Mouse (Mus musculus) large intestine, adult 2 months (tissue): ENCODE results near the gene Mroh9. TPM values are rescaled to one million over a fixed set of nuclear protein-coding genes. Genes with fewer than 3 reads are reported as not detected.

Experiments
- DNase-seq: peaks from one replicate; pipeline ENCODE4 v3.0.0-alpha.2; 2012; ENCODE audit warnings: low read depth, low spot score
- WGBS: fragments of 180-500 bp; shearing (Covaris S2); methylation state at CpG from one replicate; pipeline ENCODE4 v1.1.7; 2018; 5-methylcytosine and 5-hydroxymethylcytosine counted together
- polyA plus RNA-seq: library from polyadenylated mRNA; depleted of rRNA; stranded (reverse); fragments of >200 nt; gene quantifications from 2 replicates; pipeline ENCODE4 v1.2.3, GENCODE M21; 2012; rRNA removed

Gene Mroh9
- polyA plus RNA-seq: not detected in 2 replicates

DNA sequence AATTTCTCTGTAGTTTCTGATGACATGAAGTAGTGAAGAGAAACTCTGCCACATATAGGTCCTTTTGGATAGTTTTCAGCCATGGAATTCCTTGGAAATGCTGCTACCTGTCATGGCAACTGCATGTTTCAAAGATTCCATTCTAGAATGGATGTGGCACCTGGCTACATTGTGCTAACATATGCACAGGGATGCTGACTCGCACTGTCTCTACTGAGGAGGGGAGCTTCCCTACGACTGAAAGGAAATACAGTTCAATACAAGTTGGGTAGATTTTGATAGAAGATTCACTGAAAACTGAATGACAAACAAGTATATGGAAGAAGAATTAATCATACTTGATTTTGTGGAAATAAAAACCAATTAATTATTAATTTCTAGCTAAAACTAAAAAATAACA, at the start of gene Mroh9:
Gene Mroh9 (minus strand): TSS at position 101 of the 400 bp plus-strand sequence.
- DNase-seq: no peak
- 84% methylated on average over 2 of the region's 2 CpGs for WGBS

GRCm38 (mm10) chr1:163129976-163130375, 44.5 kb upstream of the Mroh9 start:
- DNase-seq: no peak
- WGBS: 59% methylated on average over 3 of the region's 3 CpGs

- no peak for DNase-seq
- WGBS: 83% methylated on average over 9 of the region's 9 CpGs
These were observed 43.8 kb upstream of the Mroh9 start for GRCm38 (mm10) chr1:163129129-163129900.

- no peak for DNase-seq
These were observed 40.9 kb upstream of the Mroh9 start for GRCm38 (mm10) chr1:163126175-163126881.

GRCm38 (mm10) chr1:163122414-163122813, 36.9 kb upstream of the Mroh9 start:
- no peak for DNase-seq
- WGBS: 71% methylated on average over 1 of the region's 1 CpGs

More at GRCm38 (mm10) chr1:163126175-163126881, 40.9 kb upstream of the Mroh9 start:
- WGBS: 75% methylated on average over 7 of the region's 7 CpGs

DNA sequence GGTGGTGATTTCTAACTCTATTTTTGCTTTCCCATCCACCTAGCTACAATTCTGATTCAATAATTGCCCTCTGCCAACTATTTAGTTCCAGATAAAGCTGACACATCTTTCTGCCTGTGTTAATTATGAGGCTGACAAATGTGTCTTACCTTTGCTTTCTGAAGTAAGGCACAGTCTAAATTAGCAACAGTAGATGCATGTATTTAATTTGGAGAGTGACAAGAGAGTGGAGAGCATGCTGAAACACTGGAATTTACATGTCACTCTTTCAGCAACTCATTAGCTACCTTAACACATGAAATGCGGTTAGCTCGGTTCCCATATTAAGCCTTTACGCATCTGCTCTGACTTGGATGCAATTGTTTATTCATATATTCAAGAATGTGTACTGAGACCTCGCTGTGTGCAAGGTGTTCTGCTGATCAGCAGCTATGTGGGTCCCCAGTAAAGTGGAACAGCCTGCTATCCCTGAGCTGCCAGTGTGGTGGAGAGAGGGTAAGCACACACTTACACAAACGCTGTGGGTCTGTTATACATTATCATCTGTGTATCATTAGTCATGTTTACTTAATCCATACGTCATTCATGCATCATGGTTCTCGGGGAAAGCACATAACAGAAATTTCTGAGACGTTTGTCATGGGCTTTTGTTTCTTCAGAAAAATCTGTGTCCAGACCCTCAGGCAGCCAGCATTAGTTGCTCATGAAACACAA, 28.1 kb upstream of the Mroh9 start:
- no peak for DNase-seq
- 62% methylated on average over 8 of the region's 8 CpGs for WGBS

GRCm38 (mm10) chr1:163112482-163113164, 27.2 kb upstream of the Mroh9 start:
- WGBS: 80% methylated on average over 4 of the region's 4 CpGs

DNA sequence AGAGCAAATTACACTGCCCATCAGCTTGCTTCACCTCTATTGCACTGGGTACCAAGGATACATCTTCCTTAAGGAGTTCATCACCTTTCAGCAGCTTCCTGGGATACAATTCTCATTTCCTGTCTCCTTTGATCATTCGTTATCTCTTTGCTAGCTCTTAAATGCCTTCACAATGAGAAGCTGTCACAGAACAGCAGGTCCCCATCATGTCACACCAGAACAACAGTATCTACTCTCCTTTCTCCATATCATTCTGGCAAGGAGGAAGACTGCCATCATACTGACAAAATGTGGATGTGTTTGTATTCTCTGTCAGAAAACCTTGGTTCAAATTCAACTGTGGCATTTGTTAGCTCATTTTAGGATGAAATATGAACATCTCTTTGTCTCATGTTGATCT, 19.5 kb upstream of the Mroh9 start:
- no peak for DNase-seq
- 60% methylated on average over 1 of the region's 1 CpGs for WGBS

More at GRCm38 (mm10) chr1:163112482-163113164, 27.2 kb upstream of the Mroh9 start:
- DNase-seq: no peak

- 54% methylated on average over 10 of the region's 10 CpGs for WGBS
- no peak for DNase-seq
These were observed 6.1 kb upstream of the Mroh9 start for GRCm38 (mm10) chr1:163091438-163092155.

- DNase-seq: no peak
- 2% methylated on average over 1 of the region's 1 CpGs for WGBS
These were observed 15.0 kb downstream of the Mroh9 start for GRCm38 (mm10) chr1:163070502-163070901.

DNA sequence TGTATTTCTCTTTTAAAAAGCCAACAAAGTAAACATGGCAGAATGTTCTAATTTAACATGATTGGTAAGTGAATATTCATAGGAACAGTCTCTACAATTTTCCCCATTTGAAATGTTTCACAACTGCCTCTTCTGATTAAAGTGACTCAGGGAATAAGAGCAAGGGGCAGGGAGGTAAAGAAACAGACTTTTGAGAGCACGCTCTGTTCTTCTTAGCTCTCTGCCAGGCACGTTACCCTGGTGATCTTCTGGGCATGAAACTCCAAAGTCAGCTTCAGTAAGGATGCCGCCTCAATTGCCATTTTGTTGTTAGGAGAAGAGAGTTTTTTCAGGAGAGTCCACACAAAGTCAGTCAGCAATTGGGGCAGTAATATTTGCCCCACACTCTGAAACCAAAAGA, 25.1 kb downstream of the Mroh9 start:
- 84% methylated on average over 3 of the region's 3 CpGs for WGBS
- DNase-seq: no peak

DNA sequence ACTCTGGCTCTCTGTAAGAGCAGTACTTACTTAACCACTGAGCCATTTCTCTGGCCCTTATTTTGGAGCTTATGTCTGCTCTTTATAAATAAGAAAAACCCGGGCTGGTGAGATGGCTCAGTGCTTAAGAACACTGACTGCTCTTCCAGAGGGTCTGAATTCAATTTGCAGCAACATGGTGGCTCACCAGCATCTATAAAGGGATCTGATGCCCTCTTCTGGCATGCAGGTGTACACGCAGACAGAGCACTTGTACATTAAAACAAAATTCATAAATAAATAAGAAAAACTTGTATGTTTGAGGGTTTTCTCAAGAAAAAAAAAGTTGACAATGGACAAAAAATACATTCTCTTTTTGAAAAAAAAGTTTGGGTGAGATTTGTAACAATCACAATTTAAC, 28.1 kb downstream of the Mroh9 start:
- no peak for DNase-seq
- 36% methylated on average over 2 of the region's 2 CpGs for WGBS

DNA sequence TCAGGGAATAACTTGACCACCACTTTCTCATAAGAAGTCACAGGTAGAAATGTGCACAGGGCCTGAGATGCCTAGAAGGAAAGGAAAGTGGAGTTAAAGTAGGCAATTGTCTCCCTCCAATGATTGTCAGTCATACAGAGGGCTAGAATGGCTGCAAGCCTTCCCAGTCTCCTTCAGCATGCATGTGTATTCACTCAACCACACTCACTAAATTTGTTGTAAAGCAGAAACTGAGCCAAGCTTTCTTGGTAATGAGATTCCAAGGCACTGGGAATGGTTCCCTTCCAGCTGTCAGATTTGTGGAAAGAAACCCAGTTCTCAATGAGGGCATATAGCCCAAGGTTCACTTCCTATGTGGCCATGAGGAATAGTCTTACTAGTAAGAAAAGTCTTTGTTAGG, 29.8 kb downstream of the Mroh9 start:
- DNase-seq: no peak

DNA sequence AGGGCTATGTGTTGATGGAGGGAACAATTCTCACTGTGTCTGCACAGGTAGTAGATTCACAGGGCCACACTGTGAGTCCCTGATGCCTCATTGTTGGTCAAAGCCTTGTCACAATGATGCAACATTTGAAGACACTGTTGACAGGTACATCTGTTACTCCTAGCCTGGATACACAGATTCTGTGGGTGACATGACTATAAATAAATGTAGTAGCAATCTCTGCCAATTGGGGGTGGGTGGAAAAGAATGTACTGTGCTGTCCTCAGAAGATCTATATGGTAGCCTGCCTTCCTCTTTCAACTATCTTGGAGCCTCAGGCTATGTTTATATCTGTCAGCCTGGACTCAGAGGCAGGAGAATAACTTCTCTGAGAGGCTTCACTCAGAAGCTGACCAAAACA, 62.4 kb downstream of the Mroh9 start:
- no peak for DNase-seq

DNA sequence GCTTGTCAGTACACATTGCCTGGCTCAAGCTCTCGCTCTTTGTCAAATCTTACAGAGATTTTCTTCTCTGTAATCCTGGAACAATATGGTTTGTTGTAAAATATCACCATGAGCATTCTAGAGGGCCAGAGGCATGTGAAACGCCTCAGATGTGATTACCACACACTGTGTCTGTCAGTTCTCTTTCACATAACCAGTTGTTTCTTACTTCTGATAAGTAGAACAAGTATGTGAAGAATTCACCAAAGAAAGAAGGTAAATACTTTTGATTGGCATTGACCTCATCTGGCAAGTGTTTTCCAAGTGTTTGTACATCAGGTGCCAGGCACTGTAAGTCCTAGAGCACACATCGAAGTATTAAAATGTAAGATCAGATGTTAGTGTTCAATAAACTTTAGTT, 76.2 kb downstream of the Mroh9 start:
- 66% methylated on average over 3 of the region's 3 CpGs for WGBS

GRCm38 (mm10) chr1:163003496-163003895, 82.0 kb downstream of the Mroh9 start:
- 62% methylated on average over 2 of the region's 2 CpGs for WGBS
- DNase-seq: no peak

More for the DNA sequence above, 76.2 kb downstream of the Mroh9 start:
- no peak for DNase-seq

GRCm38 (mm10) chr1:163001271-163001829, 84.1 kb downstream of the Mroh9 start:
- 49% methylated on average over 4 of the region's 4 CpGs for WGBS

DNA sequence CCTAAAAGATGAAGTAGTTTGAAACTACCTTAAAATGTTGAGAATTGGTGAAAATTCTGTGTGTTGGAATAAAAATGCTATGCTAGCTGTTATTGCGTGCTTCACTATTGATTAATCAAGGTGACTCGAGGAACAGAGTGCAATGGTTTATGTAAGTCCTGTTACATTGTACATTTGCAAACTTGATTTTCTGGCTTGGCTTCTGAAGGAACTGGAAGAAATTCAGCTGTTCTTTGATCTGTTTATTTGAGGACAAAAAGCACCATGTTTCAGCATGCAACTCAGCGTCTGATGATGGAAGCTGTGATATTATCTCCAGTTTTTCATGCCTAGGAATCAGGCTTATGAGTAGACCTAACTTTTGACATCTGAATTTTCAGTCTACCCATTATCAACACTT, 97.9 kb downstream of the Mroh9 start:
- 72% methylated on average over 3 of the region's 3 CpGs for WGBS
- DNase-seq: no peak

More at GRCm38 (mm10) chr1:163001271-163001829, 84.1 kb downstream of the Mroh9 start:
- DNase-seq: no peak

DNA sequence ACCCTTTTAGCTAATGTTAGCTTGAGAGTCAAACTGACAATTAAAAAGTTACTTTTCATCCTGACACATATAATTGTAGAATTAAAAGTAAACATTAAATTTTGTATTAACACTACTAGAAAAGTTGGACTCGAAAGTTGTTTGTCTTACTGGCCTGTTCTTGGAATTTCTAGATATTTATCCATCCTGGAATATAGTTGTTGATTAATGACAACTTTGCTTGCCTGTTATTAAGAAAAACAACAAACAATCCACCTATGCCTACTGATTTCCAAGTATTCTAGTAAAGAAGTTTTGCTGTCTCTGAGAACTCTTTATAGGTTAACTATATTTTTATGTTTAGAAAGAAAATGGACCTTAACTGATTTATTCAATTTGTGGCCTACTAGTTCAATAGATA, 98.7 kb downstream of the Mroh9 start:
- 74% methylated on average over 1 of the region's 1 CpGs for WGBS
- no peak for DNase-seq
